Mouse (Mus musculus): Measurements from ENCODE around the gene Nptn.

The Nptn gene

DNA sequence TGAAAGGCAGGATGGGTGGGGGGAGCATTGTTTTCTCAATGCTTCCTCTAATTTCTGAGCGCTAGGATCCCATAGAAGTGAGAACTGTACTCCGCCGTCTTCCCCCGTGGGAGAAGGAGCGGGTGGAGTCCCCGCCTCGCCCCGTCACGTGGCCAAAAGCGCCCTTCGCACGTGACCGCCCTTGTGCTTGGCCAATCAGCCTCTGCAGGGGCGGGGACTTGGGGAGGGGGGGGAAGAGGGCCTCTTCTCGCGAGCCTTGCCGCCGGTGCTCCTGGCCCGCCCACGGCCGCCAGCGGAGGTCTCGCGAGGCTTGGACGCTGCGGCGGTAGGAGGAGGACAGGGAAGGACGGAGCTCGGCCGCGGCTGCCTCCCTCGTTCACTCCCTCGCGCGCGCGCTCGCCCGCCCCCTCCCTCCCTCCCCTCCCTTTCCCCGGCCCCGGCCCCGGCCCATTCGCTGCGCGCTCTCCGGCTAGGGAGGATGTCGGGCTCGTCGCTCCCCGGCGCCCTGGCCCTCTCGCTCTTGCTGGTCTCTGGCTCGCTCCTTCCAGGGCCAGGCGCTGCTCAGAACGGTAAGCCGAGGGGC, at the start of gene Nptn:
Gene Nptn, plus strand, starts transcription at position 283 of the 583 bp plus-strand sequence.
- peak; percentile 98 for DNase-seq (ENCODE audit: low read depth, low spot score)

DNA sequence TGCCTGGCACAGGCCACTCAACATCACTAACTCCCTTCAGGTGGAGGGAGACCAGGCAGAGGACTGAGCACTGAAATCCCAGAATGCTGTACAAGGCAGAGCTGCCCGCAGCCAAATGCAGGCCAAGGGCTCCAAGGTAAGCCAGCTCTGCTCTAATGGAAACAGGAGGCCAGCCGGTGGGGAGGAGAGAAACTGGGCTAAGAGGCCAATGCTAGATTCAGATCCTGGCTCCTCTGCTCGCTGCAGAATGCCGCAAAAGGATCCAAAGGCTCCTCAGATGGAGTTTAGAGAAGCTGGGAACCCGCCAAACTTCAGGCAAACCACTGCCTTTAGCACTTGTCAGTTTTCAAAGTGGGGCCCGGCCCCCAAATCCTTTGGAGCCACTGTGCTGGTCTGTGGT, 48.7 kb upstream of the Nptn start:
- no peak for DNase-seq (ENCODE audit: low read depth, low spot score)

DNA sequence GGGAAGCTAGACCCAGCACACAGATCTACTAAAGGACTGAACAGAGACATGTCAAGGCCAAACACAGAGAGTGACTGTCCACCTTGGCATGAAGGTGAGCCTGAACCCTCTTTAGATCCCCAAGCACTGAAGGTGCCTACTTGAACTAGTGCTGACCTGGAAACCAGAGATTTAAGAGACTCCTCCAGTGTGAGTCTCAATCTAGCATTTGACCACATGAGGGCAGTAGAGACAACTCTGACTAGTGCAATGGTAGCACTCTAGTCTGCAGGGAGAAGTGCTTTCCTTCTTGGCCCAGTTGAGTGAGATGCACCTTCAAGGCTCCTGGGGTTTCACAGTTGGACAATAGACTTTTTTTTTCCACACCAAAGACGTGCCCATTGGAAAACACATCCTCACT, 47.3 kb upstream of the Nptn start:
- DNase-seq (ENCODE audit: low read depth, low spot score), result peak; percentile 71

DNA sequence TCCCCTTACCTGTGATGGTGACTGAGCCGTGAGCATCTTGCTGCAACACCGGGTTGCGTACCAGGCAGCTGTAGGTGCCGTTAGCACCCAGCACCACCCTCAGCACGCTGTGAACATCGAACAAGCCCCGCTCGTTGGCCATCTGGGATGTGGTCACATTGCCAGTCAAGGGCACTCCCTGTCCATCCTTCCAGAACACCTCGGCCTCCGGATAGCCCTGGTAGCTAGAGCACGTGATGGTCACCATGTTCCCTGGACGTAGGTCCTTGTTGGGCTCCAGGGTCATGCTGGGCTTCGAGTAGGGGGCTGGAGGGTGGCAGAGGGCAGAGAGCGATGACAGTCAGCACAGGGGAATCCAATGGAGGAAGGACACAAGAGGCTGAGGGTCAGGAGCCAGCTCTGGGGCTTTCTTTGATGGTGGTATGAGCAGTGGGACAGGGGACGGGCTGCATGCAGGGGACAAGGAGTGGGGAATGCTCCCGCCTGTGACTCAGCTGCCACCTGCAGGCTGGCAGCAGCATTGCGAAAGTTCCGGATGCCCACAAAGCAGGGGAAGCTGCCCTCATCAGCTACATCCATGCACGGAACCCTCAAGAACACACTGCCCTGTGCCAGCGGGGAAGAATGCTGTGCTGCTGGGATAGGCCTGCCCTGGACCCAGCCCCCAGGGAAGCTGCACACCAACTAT, 46.4 kb upstream of the Nptn start:
- DNase-seq (ENCODE audit: low read depth, low spot score), result peak; percentile 68

DNA sequence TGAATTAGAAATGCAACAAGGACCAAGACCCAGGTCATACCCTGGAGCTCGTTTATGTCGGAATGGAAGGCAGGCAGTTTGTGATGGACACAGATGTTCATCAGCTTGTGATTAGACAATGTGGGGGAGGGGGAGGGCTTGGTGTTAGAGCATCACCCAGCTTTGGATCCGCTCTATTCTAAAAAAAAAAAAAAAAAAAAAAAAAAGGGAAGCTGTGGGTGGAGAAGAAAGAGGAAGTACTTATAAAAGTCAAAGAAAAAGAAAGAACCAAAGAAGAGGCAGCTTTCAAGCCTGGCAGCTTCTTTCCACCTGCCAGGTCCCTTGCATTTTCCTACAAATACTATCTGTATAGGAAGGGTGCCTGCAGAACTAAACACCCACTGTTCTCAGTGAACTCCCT, 44.3 kb upstream of the Nptn start:
- DNase-seq (ENCODE audit: low read depth, low spot score), result peak; percentile 87

DNA sequence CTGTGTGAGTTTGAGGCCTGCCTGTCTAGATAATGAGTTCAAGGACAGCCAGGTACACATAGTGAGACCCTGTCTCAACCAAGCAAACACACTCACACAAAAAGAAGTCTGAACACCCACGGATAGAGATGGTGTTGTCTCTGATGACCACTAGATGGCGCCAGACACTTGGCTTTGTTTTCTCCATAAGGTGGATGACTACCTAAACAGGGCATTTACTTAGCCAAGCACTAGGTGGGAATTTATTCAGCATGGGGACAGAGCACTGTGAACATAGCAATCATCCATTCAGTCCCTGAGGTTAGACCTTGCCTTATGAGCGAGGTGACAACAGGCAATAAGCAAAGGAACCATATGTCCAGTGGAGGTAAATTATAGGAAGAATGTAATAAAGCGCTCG, 42.2 kb upstream of the Nptn start:
- DNase-seq (ENCODE audit: low read depth, low spot score), result peak; percentile 72

DNA sequence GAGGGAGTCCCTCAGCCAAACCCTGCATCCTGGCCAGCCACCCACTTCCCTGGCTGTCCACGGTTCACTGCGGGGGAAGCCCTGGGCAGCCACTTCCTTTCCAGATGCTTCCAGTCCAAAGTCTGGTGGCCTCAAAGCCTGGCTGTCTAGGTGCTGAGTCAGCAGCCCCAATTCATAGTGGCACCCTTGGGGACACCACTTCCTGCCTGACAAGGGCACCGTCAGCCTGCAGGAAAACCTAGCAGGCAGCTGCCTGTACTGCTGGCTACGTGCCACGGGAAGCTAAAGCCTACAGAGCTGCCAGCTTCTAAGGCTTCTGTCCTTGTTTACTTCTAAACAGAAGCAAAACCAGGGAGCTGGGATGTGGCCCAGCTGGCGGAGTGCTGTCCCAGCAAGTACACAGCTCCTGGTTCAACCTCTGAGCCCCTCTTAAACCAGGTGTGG, 40.1 kb upstream of the Nptn start:
- DNase-seq (ENCODE audit: low read depth, low spot score), result no peak

DNA sequence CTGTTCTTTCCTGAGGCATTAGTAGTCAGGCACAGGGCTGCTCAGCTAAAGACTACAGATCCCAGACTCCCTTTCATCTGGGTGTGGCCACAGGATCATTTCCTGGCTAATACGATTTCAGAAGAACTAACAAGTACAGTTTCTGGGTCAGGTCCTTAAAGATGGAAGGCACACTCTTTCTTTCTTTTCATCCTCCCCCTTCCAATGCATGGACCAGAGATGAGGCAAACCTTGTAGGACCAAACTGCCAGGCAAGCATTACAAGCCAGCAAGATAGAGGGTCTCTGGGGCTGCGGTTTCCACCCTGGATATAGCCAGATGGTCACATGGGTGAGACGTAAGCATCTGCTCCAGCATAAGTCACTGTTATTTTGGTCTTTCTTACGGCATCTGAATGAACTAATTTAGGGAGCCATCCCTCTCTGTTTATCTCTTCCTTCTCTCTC, 37.1 kb upstream of the Nptn start:
- no peak for DNase-seq (ENCODE audit: low read depth, low spot score)

DNA sequence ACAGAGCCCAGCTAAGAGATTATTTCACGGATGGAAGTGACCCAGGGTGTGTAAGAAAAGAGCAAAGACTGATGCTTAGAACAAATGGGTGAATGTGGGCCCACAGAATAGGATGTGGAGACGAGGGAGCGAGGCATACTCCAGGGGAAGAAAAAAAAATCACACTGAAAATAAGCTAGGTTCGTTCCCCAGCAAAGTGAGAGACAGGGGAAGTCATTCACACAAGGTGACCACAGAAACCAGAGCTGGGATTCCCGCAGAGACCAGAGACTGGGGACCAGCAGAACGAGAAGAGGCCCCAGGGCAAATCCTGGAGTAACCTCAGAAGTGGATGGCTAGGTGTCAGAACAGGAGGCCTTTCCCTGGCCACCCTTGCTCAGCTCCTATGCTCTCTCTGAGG, 36.6 kb upstream of the Nptn start:
- no peak for DNase-seq (ENCODE audit: low read depth, low spot score)

DNA sequence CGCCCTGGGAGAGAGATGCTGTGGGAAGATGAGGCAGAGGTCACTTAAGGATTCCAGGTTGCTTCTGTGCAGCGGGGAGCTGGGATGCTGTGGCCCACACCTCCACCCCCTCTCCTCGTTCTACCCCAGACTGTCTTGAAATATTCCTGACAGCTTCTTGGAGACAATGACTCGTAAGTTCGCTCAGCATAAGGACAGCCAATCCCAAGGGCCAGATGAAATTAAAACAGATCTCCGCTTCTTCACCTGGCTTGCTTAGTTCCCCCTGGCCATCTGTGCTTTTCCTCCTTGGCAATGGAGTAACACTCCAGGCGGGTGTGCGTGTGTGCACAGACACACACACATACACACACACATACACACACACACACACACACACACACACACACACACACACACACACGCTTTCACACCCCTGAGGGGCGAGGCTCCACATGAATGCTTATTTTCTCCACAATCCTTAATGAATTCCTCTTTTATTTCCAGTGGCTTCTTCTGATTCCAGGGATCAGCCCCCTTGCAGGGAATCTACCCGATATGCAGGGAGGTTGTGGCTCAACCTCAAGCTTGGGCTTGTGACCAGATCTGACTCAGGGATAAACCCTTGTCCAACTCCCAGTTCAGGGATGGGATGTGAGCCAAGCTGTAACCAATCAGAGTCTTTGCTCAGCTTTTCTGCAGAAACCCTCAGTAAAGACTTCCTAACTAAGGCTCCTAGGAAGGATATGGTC, 35.2 kb upstream of the Nptn start:
- DNase-seq (ENCODE audit: low read depth, low spot score), result no peak

DNA sequence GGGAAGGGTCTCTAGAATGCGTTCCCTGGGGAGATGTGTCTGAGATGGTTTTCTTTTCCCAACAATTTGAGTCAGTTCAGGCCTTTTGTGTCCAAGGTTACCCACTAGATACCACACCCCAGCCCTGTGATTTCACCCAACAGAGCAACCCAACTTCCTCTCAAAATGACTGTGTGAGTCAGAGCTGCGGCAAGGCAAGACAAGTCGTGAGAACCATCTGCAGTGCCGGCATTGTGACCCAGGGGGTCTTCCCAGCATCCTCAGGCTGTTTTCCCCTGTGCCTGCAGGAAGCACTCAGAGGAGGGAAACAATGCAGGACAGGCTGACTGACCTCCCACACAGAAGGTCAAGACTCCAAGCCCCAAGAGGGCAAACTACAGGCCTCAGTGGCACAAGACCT, 33.1 kb upstream of the Nptn start:
- no peak for DNase-seq (ENCODE audit: low read depth, low spot score)

DNA sequence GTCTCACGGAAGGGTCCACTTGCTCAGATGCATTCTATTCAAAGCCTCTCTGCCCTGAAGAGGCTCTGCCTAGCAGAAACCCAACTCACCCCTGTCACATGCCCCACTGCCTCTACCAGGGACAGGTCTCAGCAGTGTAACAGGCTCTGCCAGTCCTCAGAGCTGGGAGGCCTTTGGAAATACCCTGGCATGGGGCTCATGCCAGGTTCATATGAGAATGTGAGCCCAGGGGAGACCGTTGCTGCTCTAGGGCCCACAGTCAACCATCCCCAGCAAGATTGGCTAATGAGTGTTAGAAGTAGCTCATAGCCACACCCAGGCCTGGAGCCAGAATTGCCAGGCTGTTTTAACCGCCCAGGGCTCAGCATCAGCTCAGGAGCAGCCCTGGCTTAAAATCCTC, 32.3 kb upstream of the Nptn start:
- no peak for DNase-seq (ENCODE audit: low read depth, low spot score)

DNA sequence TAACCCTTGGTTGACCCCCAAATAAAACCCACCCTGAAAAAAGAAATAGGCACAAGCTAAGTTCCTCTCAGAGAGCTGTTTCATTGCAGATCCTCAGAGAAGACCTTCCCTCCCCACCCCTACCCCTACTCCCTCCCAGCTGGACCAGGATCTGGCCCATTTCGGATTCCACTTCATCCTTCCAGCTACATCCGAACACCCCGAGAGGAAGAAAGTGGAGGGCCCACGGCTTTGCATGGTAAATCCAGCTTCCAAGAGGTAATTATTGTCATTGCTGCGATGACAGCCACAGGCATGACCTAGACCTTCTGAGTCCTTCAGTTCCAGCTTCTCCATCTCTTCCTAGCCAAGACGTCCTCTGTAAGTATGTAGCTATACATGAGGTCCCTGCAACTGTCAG, 31.1 kb upstream of the Nptn start:
- no peak for DNase-seq (ENCODE audit: low read depth, low spot score)

DNA sequence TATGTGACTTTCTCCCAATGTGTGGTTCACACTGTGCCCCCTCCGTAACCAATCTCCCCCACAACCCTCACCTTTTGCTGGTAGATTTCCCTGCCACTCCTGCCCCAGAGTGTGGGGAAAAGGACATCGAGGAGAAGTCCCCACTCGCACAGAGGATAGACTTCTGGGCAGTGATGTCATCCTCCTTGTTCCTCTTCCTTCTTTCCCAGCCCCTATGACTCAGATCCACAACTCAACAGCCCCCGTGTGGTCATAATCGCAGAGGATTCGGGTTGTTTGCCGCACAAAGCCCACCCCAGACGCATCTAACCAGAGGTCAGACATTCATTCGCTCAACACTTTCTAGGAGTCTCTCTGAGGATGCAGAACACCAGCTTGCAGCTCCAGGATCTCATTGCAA, 30.0 kb upstream of the Nptn start:
- DNase-seq (ENCODE audit: low read depth, low spot score), result no peak

DNA sequence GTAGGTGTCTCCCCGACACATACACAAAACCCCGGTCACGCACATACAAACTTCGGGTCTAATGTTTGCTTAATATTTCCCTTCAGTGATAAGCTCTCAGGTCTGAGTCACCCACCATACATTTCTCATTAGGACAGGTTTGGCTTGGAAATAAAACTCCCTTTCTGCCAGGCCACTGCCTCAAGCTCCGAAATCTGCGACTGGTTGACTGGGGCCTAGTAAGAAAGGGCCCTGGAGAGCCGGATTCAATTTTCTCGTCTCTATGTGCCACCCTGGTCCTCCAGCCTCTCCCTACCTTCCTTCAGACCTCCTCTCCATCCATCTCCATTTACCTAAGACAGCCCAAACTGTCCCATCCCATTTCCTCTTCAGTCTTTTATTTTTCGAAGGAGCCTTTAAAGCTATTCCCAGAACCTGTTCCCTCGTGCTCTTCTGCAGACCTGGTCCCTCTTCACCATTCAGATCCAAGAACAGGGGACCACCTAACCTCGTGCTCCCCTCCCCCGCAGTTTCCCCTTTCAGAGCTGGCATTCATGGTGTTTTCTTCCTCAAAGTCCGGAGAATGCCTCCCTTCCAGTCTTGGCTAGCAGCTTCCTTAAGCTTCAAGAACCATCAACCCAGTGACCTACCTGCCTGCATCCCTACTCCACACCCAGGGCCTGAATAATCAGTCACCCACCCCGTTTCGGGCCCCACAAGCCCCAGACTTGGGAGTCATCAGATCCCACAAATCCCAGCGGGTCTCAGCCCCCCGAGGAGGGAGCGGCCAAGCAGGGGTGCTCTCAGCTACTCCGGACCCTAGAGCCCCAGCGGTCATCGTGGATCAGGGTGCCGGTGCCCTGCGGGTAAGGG, 27.8 kb upstream of the Nptn start:
- no peak for DNase-seq (ENCODE audit: low read depth, low spot score)

DNA sequence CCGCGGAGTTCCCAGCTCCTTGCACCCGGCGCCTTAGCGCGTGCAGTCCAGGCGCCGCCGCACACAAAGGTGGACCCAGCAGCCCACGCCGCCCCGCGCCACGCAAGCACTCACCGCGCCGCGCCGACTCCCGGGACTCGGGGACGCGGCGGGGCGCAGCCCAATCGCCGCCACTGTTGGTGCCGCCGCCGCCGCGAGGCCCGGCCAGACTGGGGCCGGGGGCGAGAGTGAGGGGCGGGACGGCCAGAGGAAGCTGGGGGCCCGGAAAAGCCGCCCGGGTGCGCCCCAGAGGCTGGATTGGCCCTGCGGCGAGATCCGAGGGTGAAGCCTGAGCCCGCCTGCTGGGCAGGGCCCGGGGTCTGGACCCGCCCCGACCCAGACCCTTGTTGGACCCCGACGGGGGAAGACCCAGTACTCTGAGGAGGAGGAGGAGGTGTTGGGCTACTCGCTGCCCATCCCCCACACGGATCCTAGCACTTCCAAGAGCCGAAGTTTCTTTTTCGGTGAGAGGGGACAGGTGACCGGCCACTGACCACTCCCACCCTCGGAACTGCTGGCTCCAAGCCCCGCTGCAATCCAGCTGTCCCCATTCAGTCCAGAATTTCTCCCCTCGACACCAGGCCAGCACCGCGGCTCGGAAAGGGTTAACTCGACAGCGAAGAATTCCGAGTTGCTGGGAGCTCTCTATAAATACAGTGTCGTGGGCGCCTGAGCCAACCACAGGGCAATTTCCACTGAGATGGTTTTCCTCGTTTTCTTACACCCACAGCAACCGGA, 26.9 kb upstream of the Nptn start, which contains the start of gene Cd276:
Gene Cd276, minus strand, starts transcription at position 530 of the 777 bp plus-strand sequence.
- no peak for DNase-seq (ENCODE audit: low read depth, low spot score)

DNA sequence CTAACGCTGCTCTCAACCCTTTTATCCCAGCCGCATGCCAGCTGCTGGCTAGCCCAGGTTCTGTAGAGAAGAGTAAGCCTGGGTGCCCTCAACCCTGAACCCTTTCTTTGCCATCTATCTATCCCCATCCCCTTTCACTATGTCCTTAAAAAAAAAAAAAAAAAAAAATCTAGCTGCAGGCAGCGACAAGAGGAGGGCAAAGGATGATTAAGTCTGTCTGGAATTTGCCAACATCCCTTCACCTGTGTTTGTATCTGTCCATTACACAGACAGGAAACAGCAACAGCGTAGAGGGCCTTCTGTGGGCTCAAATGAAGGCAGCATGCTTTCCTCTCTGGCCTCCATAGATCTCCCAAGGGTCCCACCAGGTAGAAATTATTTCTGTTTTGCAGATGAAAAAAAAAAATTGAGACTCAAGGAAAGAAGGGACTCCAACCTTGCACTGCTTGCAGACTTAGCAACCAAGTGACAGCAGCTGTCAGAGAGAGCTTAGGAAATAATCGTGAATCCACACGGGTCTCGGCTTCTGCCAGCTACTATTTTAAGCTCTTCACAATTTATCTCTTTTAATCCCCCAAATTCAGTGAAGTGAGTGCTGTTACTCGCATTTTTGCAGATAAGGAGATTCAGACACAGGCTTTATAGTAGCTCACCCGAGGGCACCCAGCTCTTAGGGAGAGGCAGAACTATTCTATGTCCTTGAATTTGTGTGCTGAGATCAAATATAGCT, 26.2 kb upstream of the Nptn start:
- DNase-seq (ENCODE audit: low read depth, low spot score), result no peak

DNA sequence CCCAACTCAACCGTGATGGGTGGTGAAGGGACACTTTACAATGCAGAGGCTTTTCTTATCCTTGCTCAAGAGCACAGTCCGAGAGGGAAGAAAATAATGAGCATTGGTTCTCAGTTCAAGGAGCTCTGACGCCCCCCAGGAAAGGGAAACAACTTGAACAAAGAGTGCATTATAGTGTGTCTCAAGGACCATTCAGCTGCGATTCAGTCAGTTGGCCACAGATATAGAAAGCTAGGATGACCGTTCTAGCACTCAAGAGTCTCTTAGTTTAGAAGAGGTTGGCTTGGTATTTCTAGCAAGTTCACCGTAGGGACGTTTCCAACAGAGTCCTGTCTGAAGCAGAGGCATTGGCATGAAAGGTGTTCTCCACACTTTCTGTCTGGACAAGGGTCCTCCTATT, 25.4 kb upstream of the Nptn start:
- DNase-seq (ENCODE audit: low read depth, low spot score), result no peak

DNA sequence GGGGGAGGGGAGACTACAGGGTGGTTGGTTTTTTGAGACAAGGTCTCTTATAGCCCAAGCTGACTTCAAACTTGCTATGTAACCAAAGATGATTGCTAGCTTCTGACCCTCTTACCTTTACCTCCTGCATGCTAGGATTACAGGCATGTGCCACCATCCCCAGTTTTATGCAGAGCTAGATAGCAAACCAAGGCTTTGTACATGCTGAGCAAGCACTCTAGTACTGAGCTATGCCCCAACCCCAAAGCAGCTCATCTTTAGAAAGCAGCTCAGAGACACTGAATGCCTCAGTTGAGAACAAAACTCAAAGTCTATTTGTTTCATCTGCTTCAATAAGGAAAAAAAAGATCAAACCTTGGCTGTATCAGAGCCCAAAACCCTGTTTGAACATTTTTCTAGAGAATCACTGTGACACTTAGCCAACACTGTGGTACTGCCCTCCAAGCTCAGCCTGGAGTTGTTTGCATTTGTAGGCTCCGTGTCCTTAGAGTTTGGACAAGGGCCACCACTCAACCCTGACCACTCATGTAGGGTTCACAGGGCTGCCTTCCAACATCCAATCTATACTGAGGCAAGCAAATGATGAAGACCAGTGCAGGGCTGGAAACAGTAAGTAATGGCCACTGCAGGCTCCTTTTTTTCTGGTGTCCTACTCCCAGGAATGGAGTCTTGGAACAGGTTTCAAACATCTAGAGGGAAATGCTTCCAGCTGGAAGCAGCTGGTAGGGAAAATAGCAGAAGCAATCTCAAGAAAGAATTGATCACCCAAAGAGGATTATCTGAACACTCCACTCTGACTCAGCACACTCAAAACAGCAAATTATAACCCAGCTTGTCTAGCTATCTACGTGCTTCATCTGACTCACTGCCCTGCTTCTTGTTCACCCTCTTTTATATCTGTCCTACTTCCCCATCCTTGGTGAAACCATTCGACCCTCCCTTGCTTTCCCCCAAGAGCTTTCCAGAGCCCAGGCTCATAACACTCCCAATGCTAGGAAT, 24.3 kb upstream of the Nptn start:
- DNase-seq (ENCODE audit: low read depth, low spot score), result no peak

Data from A20 (cell line).